Mouse (Mus musculus): ENCODE measurements at regions not wholly inside any gene's neighbourhood (a gene's known extent, or its start where the extent isn't known, plus 50 kb on each side); places are given as distances from the start of the nearest gene placed in this dataset.

- TF ChIP-seq CTCF (IDR thresholded peaks at IDR 0.05; ENCODE audit: low read depth), result no peak
- TF ChIP-seq EP300 (IDR thresholded peaks at IDR 0.05; ENCODE audit: low read depth), result no peak
Observed at GRCm38 (mm10) chr9:113149084-113149483, 559.0 kb downstream of the Pdcd6ip start.

Measured in liver, postnatal 0 days (tissue).